Mouse (Mus musculus) myocyte (in vitro differentiated cells): ENCODE measurements around the gene Btbd19. TPM values are rescaled to one million over a fixed set of nuclear protein-coding genes. Genes with fewer than 3 reads are reported as not detected.

ENCODE experiments used
- H3K27me3 ChIP-seq: one replicate; pipeline ENCODE4 v1.6.1; 2011; ENCODE audit not compliant: control insufficient read depth, insufficient read depth, insufficient read length
- H3K36me3 ChIP-seq: one replicate; pipeline ENCODE4 v1.6.1; 2011; ENCODE audit not compliant: control insufficient read depth, insufficient read depth
- H3K4me2 ChIP-seq: one replicate; pipeline ENCODE4 v1.6.1; 2011; ENCODE audit warnings: low read depth, control low read depth
- H3K4me3 ChIP-seq: one replicate; pipeline ENCODE4 v1.5.1; 2011; ENCODE audit warnings: mild to moderate bottlenecking, control low read depth, moderate library complexity
- H3K79me2 ChIP-seq: one replicate; pipeline ENCODE4 v1.6.1; 2011; ENCODE audit not compliant: control insufficient read depth, insufficient read depth
- H3ac ChIP-seq: one replicate; pipeline ENCODE4 v1.6.1; 2011; ENCODE audit not compliant: control insufficient read depth, insufficient read length
- MAX ChIP-seq: IDR thresholded peaks from one replicate; pipeline ENCODE4 v1.6.1; 2011; ENCODE audit warnings: low read depth, mild to moderate bottlenecking, control low read depth
- MYOD1 ChIP-seq, 3 experiments: IDR thresholded peaks; one replicate each; pipeline ENCODE4 v1.6.1; 2011; ENCODE audit warnings: control low read depth in 2 of 3, low read depth in 2 of 3, mild to moderate bottlenecking in 2 of 3, moderate library complexity in 1 of 3; ENCODE audit not compliant: insufficient read length in 2 of 3, control insufficient read depth in 1 of 3
- POLR2AphosphoS2 ChIP-seq: IDR thresholded peaks from one replicate; pipeline ENCODE4 v1.6.1; 2011; ENCODE audit warnings: low read depth, control low read depth; ENCODE audit not compliant: insufficient read length
- TCF3 ChIP-seq: IDR thresholded peaks from one replicate; pipeline ENCODE4 v1.6.1; 2011; ENCODE audit warnings: low read depth, control low read depth; ENCODE audit not compliant: insufficient read length
- polyA plus RNA-seq: library from polyadenylated mRNA; unstranded; fragments of >200 nt; fragmentation: generic; extraction: Trizol; gene quantifications from one replicate; pipeline ENCODE4 v1.2.1, GENCODE M21; 2012; ENCODE audit warnings: missing spikeins

Gene Btbd19
- polyA plus RNA-seq, 1 experiment: 20.2 TPM

- Histone ChIP-seq H3K36me3 (peaks cover 51% of the 10 kb centered on the region), H3ac (no peak overlapping the region), H3K4me3 (no peak overlapping the region), H3K27me3 (no peaks in the 10 kb centered on the region), H3K4me2 (no peak overlapping the region), H3K79me2 (no peaks in the 10 kb centered on the region)
- TF ChIP-seq MAX (no peak), TCF3 (no peak), MYOD1 (IDR thresholded peaks at IDR 0.05; ENCODE audit: control insufficient read depth in 1 of 3, insufficient read length in 2 of 3, low read depth in 2 of 3) (no peak), POLR2AphosphoS2 (no peak)
These were observed 55.9 kb downstream of the Btbd19 start for GRCm38 (mm10) chr4:117069647-117070046.

Other genes starting within 250 kb of the Btbd19 start
- not detected for gene Zswim5, start 248.3 kb downstream of the Btbd19 start, polyA plus RNA-seq
- 69.6 TPM for gene Urod, start 131.3 kb downstream of the Btbd19 start, polyA plus RNA-seq
- gene Hectd3, start 130.4 kb downstream of the Btbd19 start, polyA plus RNA-seq: 28.7 TPM
- gene Eif2b3, start 106.3 kb downstream of the Btbd19 start, polyA plus RNA-seq: 36.3 TPM
- 0.02 TPM for gene Ptch2, start 29.6 kb downstream of the Btbd19 start, polyA plus RNA-seq
- gene Tctex1d4, start 1.1 kb upstream of the Btbd19 start, polyA plus RNA-seq: 0.18 TPM
- 17.4 TPM for gene Plk3, start 8.2 kb upstream of the Btbd19 start, polyA plus RNA-seq
- gene Rps8, start 30.5 kb upstream of the Btbd19 start, polyA plus RNA-seq: 3,907 TPM
- gene Kif2c, start 56.9 kb upstream of the Btbd19 start, polyA plus RNA-seq: 18.5 TPM
- 12.7 TPM for gene Tmem53, start 126.2 kb upstream of the Btbd19 start, polyA plus RNA-seq
- not detected for gene Armh1, start 126.4 kb upstream of the Btbd19 start, polyA plus RNA-seq